Mouse (Mus musculus): ENCODE results near the gene Map7d2. TPM values are rescaled to one million over a fixed set of nuclear protein-coding genes. Genes with fewer than 3 reads are reported as not detected.
"Not testable (repeated sequence)": the region's sequence is repeated elsewhere in the genome, so short reads cannot be mapped to it uniquely, and the experiment has no call there.

The Map7d2 gene
- 2.7 and 3.5 TPM in 2 replicates for polyA plus RNA-seq (2015; fragmentation: Nextera tagmentation; extraction: Ambion mirVana)

GRCm38 (mm10) chrX:159414130-159414828 is at the start of gene Map7d2:
Gene Map7d2, plus strand, starts transcription at chrX:159414572.
- no peak within 1 kb of the TSS for H3K27ac ChIP-seq
- H3K4me1 ChIP-seq: peaks cover 5% of the 10 kb centered on the region; the same call in 1 of the 2 replicates
- no peaks in the 10 kb centered on the region for H3K9me3 ChIP-seq (replicated peaks)
- H3K27me3 ChIP-seq: peaks cover 45% of the 10 kb centered on the region
- peak within 1 kb of the TSS; percentile 92 for H3K4me2 ChIP-seq
- ATAC-seq (replicated peaks; ENCODE audit: low FRiP score): peak; percentile 92
- no peaks in the 10 kb centered on the region for H3K36me3 ChIP-seq
- peak within 1 kb of the TSS; percentile 56 for H3K4me3 ChIP-seq (replicated peaks)
- peak within 1 kb of the TSS; percentile 14; the same call in 1 of the 2 replicates for H3K9ac ChIP-seq
- 24% methylated on average over 60 of the region's 83 CpGs for WGBS

DNA sequence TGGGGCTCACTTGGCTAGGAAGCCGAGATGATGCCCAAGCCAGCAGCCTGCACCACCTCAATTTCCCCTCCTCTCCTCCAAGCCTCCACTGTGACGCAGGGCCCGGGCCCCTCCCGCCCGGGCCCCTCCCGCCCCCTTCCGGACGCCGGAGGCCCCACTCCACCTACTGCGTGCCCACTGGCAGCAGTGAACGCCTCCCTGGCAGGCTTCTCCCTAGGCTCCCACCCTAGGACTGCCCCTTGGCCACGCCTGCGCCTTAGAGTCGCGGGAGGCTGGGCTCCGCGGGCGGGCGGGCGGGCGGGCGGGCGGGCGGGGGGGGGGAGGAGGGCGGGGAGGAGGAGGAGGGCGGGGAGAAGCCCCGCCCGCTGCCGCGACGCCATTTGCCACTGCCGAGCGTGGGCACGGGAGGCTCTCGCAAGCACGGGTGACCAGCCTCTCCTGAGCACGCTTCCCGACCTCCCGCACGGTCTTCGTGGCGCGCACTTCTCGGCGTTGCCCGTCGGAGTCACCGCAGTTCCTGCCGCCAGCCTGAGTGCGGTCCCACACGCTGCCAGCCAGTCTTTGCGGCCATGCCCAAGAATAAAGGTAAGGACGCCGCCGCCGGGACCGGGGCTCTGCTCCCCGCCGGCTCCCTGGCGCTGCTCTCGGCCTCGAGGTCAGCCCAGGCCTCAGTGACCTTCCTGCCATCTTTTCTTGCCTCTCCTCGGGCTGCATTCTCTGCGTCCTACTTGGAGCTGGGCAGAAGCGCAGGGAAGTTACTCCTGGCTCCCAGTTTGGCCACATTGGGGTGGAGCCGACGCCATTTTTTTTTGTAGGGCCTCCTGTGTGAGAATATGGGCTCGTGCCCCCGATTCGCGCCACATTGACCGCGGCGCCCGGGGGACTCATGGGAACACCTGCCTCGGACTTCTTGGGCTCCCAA is 42.3 kb upstream of the Map7d2 start, which contains the start of gene Eif1ax:
TSS of gene Eif1ax (plus strand) at position 348 of the 922 bp plus-strand sequence.
- peak within 1 kb of the TSS; percentile 54 for H3K4me2 ChIP-seq
- H3K9ac ChIP-seq: peak within 1 kb of the TSS; percentile 69
- no peaks in the 10 kb centered on the region for H3K36me3 ChIP-seq
- ATAC-seq (replicated peaks; ENCODE audit: low FRiP score): peak; percentile 99
- H3K4me1 ChIP-seq: no peaks in the 10 kb centered on the region
- H3K27ac ChIP-seq: peak within 1 kb of the TSS; percentile 86
- 28% methylated on average over 56 of the region's 76 CpGs for WGBS
- no peaks in the 10 kb centered on the region for H3K9me3 ChIP-seq (replicated peaks)
- H3K4me3 ChIP-seq (replicated peaks): peak within 1 kb of the TSS; percentile 69
- H3K27me3 ChIP-seq: peaks cover 5% of the 10 kb centered on the region; the same call in 1 of the 2 replicates

DNA sequence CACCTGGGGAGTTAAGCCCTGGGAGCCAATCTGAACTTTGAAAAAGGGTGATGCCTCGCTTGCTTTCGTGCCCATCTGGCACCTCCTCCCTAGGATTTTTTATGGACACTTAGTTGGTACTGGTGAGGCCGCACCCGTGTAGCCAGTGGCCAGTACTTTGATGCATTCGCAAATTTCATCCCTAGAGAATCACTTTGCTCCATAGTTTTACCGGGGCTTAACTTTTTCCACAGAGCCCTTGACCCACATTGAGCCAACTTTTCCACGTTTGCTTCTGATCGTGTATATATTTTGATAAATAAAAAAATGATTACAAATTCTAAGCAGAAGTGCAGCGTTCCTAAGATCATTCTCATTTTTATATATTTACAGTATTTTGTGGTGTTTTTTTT is 41.6 kb upstream of the Map7d2 start:
- WGBS: 28% methylated on average over 9 of the region's 9 CpGs
- H3K36me3 ChIP-seq: peaks cover 5% of the 10 kb centered on the region
- peak overlapping the region; percentile 54 for H3K4me2 ChIP-seq

DNA sequence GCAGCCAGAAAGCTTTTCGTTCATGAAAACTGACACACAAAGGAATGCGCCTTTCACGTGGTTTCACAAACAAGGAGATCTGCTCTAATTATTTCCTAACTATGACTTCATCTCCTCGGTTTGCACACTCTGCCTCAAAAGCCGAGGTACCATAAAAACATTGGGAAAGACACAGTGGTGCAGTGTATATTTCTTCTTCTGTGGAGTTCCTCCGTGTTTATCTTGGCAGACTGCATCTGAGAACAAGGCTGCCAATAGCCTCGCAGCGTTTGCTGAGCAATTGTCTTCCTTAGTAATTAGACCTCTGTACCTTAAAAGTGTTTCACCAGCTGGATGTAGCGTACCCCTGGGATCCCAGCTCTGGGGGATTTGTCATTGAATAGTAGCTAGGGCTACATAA is 27.3 kb upstream of the Map7d2 start:
- 69% methylated on average over 9 of the region's 9 CpGs for WGBS
- H3K9ac ChIP-seq: no peak overlapping the region
- no peak overlapping the region for H3K4me3 ChIP-seq (replicated peaks)
- ATAC-seq (replicated peaks; ENCODE audit: low FRiP score): no peak
- H3K27me3 ChIP-seq: 0 out of 2 replicates have a peak, but pooled peaks cover 3% of the 10 kb centered on the region
- peaks cover 36% of the 10 kb centered on the region for H3K36me3 ChIP-seq
- H3K27ac ChIP-seq: no peak overlapping the region
- no peak overlapping the region for H3K4me2 ChIP-seq
- H3K4me1 ChIP-seq: no peaks in the 10 kb centered on the region
- H3K9me3 ChIP-seq (replicated peaks): no peaks in the 10 kb centered on the region

More for the DNA sequence above, 41.6 kb upstream of the Map7d2 start:
- Histone ChIP-seq H3K9ac (peak overlapping the region; percentile 69), H3K9me3 (replicated peaks) (no peaks in the 10 kb centered on the region), H3K4me1 (no peaks in the 10 kb centered on the region), H3K27me3 (peaks cover 5% of the 10 kb centered on the region; the same call in 1 of the 2 replicates), H3K4me3 (replicated peaks) (peak overlapping the region; percentile 69), H3K27ac (peak overlapping the region; percentile 86)
- peak; percentile 9; the same call in 1 of the 2 replicates for ATAC-seq (replicated peaks; ENCODE audit: low FRiP score)

DNA sequence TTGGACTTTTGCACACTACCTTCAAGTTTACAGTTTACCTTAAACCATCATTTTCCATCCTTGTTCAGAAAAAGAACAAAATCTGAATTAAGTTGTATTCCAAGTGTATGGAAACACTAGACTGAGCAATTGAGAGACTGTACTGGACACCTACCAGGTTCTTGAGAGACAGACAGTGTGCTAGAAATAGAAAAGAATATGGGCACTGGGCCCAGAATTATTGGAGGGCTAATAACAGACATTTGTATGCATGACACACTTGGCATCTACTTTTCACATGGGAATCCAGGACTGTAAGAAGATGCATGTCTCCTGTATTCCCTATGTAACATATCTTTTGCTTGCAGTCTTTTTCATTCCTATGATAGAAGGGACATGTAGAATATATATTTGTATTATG is 25.4 kb upstream of the Map7d2 start:
- Histone ChIP-seq H3K27me3 (0 out of 2 replicates have a peak, but pooled peaks cover 3% of the 10 kb centered on the region), H3K27ac (no peak overlapping the region), H3K36me3 (peaks cover 27% of the 10 kb centered on the region), H3K9me3 (replicated peaks) (no peaks in the 10 kb centered on the region), H3K4me3 (replicated peaks) (no peak overlapping the region), H3K9ac (no peak overlapping the region), H3K4me2 (no peak overlapping the region), H3K4me1 (no peaks in the 10 kb centered on the region)
- ATAC-seq (replicated peaks; ENCODE audit: low FRiP score): no peak

DNA sequence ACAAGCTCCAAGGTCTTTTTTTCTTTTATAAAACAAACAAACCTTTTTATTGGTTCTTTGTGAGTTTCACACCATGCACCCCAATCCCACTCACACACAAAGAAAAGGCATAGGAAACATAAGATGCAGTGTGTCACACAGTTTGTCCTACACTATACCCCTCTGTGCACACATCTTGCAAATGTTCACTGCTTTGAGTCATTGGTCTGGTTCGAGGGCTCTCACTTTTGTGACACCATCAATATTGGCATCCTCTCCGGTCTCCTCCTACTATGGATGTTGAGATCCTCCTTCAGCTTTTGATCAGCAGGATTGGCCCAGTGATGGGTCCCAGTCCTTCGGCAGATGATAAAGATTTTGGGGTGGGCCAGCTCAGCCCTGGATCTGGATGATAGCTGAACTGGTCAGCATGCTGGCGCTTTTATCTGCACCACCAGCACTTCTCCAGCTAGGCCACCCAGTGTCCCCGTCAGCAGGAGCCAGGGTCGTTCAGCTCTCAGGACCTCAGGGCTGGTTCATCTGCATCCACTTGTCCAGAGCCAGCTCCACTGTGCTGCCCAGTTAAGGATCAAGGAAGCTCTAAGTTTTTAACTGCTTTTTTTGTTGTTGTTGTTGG is 23.9 kb upstream of the Map7d2 start:
- H3K36me3 ChIP-seq: peaks cover 15% of the 10 kb centered on the region; the same call in 1 of the 2 replicates
- no peak overlapping the region for H3K4me2 ChIP-seq
- 78% methylated on average over 6 of the region's 6 CpGs for WGBS
- H3K27me3 ChIP-seq: 0 out of 2 replicates have a peak, but pooled peaks cover 3% of the 10 kb centered on the region
- no peaks in the 10 kb centered on the region for H3K4me1 ChIP-seq
- H3K27ac ChIP-seq: no peak overlapping the region
- no peak for ATAC-seq (replicated peaks; ENCODE audit: low FRiP score)
- no peak overlapping the region for H3K9ac ChIP-seq
- H3K4me3 ChIP-seq (replicated peaks): no peak overlapping the region
- no peaks in the 10 kb centered on the region for H3K9me3 ChIP-seq (replicated peaks)

DNA sequence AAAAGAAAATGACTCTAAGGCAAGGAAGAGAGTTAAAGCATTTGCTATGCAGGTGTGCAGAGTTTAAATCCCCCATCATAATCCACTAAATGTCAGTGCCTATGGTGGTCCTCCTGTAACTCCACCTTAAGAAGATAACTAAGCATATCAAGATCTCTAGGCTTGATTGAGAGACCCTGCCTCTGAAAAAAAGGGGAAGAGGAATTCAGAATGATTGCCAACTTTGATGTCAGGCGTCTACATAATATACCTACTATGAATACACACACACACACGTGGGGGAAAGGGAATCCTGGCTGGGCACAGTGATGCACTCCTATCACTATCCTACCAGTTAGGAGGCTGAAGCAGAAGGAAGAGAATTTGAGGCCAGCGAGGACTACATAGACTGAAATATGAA is 23.1 kb upstream of the Map7d2 start:
- Histone ChIP-seq H3K27me3 (0 out of 2 replicates have a peak, but pooled peaks cover 3% of the 10 kb centered on the region), H3K4me2 (no peak overlapping the region), H3K27ac (no peak overlapping the region), H3K4me3 (replicated peaks) (no peak overlapping the region), H3K36me3 (peaks cover 8% of the 10 kb centered on the region; the same call in 1 of the 2 replicates), H3K9me3 (replicated peaks) (no peaks in the 10 kb centered on the region), H3K4me1 (no peaks in the 10 kb centered on the region), H3K9ac (no peak overlapping the region)
- 75% methylated on average over 3 of the region's 3 CpGs for WGBS
- no peak for ATAC-seq (replicated peaks; ENCODE audit: low FRiP score)

- H3K36me3 ChIP-seq: no peaks in the 10 kb centered on the region
- no peak overlapping the region for H3K4me3 ChIP-seq (replicated peaks)
- no peaks in the 10 kb centered on the region for H3K9me3 ChIP-seq (replicated peaks)
- peaks cover 13% of the 10 kb centered on the region for H3K27me3 ChIP-seq
- WGBS: 25% methylated on average over 4 of the region's 4 CpGs
- H3K4me2 ChIP-seq: no peak overlapping the region
- H3K4me1 ChIP-seq: no peaks in the 10 kb centered on the region
- no peak overlapping the region for H3K27ac ChIP-seq
- no peak for ATAC-seq (replicated peaks; ENCODE audit: low FRiP score)
- H3K9ac ChIP-seq: no peak overlapping the region
These were observed 5.1 kb upstream of the Map7d2 start for GRCm38 (mm10) chrX:159409253-159409652.

DNA sequence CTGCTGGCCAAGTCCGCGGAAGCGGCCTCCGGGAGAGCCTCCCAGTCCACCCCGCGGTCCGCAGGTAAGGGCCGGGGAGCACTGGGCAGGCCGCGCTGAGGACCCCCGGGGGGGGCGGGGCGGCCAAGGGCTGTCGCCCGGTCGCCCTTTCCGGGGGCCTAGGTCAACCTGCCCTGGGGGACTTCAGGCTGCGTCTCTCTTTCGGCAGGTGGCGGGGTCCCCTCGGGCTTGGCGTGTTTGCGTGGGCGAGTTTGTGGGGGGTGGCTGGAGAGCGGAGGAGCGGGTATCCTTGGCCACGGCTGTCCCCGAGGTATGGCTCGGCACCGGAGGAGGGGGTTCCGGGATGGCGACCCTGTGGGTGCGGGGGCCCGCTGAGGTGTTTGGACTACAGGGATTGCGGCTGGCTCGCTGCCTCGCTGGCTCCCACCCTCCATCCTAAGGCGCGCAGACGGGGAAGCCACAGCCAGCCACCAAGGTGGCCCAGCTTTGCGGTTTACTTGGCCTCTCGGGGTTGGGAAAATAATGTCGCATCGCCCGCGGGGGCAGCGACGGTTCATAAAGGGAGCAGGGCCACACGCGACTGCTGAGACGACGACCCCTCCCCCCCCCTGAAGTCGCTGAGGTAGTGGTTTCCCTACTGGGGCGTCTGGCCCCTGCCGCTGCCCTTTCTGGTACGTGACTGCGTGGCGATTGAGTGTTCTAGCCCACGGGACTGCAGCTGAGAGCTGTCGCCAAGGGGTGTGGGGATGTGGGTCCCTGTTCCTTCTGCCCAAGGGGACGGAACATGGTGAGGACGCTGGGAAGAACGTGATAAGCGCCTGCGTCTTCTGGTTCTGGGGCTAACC is 679 bp downstream of the Map7d2 start:
- peaks cover 46% of the 10 kb centered on the region for H3K27me3 ChIP-seq
- 22% methylated on average over 57 of the region's 65 CpGs for WGBS
- H3K27ac ChIP-seq: no peak overlapping the region
- ATAC-seq (replicated peaks; ENCODE audit: low FRiP score): peak; percentile 70
- H3K9ac ChIP-seq: peak overlapping the region; percentile 14; the same call in 1 of the 2 replicates
- peak overlapping the region; percentile 92 for H3K4me2 ChIP-seq
- no peaks in the 10 kb centered on the region for H3K9me3 ChIP-seq (replicated peaks)
- H3K36me3 ChIP-seq: no peaks in the 10 kb centered on the region
- H3K4me3 ChIP-seq (replicated peaks): peak overlapping the region; percentile 56
- H3K4me1 ChIP-seq: peaks cover 5% of the 10 kb centered on the region; the same call in 1 of the 2 replicates

GRCm38 (mm10) chrX:159430507-159430906 is 16.1 kb downstream of the Map7d2 start:
- H3K4me3 ChIP-seq (replicated peaks); H3K4me1 ChIP-seq; H3K36me3 ChIP-seq; H3K27me3 ChIP-seq; H3K9ac ChIP-seq; H3K4me2 ChIP-seq; H3K27ac ChIP-seq; H3K9me3 ChIP-seq (replicated peaks); ATAC-seq (replicated peaks; ENCODE audit: low FRiP score): not testable (repeated sequence)
- WGBS: 89% methylated on average over 3 of the region's 3 CpGs

GRCm38 (mm10) chrX:159442128-159442527 is 27.8 kb downstream of the Map7d2 start:
- Histone ChIP-seq H3K9me3 (replicated peaks) (no peaks in the 10 kb centered on the region), H3K4me1 (no peaks in the 10 kb centered on the region), H3K36me3 (no peaks in the 10 kb centered on the region), H3K9ac (no peak overlapping the region), H3K4me2 (no peak overlapping the region), H3K27ac (no peak overlapping the region), H3K27me3 (0 out of 2 replicates have a peak, but pooled peaks cover 2% of the 10 kb centered on the region), H3K4me3 (replicated peaks) (no peak overlapping the region)
- no peak for ATAC-seq (replicated peaks; ENCODE audit: low FRiP score)
- 42% methylated on average over 3 of the region's 3 CpGs for WGBS

Data from kidney, embryonic 15.5 days (tissue).